Mouse (Mus musculus): ENCODE data around the gene Egfl7. TPM values are rescaled to one million over a fixed set of nuclear protein-coding genes. Genes with fewer than 3 reads are reported as not detected.
A peak's percentile ranks its signal among the peaks of the same experiment; 100 is the strongest.

Gene Egfl7
- polyA plus RNA-seq, 1 experiment from 2014 or later = 121 TPM

GRCm38 (mm10) chr2:26617331-26617730 lies 37.5 kb downstream of the Egfl7 start:
- ATAC-seq (ENCODE audit: insufficient read depth, low FRiP score, low read depth) = no peak
- H3K4me2 ChIP-seq = no peak overlapping the region
- H3K36me3 ChIP-seq = no peaks in the 10 kb centered on the region
- no peaks in the 10 kb centered on the region for H3K9me3 ChIP-seq
- H3K27ac ChIP-seq = no peak overlapping the region
- H3K9ac ChIP-seq = no peak overlapping the region
- no peak overlapping the region for H3K4me3 ChIP-seq (replicated peaks)
- no peaks in the 10 kb centered on the region for H3K4me1 ChIP-seq
- H3K27me3 ChIP-seq (replicated peaks) = no peaks in the 10 kb centered on the region
- WGBS = 69% methylated on average over 6 of the region's 6 CpGs

- Histone ChIP-seq H3K36me3 (no peaks in the 10 kb centered on the region), H3K27ac (no peak overlapping the region), H3K4me2 (no peak overlapping the region), H3K4me3 (replicated peaks) (no peak overlapping the region), H3K9me3 (no peaks in the 10 kb centered on the region), H3K9ac (no peak overlapping the region), H3K27me3 (replicated peaks) (no peaks in the 10 kb centered on the region), H3K4me1 (no peaks in the 10 kb centered on the region)
- no peak for ATAC-seq (ENCODE audit: insufficient read depth, low FRiP score, low read depth)
- WGBS = 49% methylated on average over 7 of the region's 7 CpGs
These were observed 38.1 kb downstream of the Egfl7 start for GRCm38 (mm10) chr2:26617928-26618327.

GRCm38 (mm10) chr2:26621246-26621645 lies 41.4 kb downstream of the Egfl7 start:
- H3K4me2 ChIP-seq = no peak overlapping the region
- WGBS = 37% methylated on average over 2 of the region's 2 CpGs
- no peak overlapping the region for H3K27ac ChIP-seq
- H3K9ac ChIP-seq = no peak overlapping the region
- H3K27me3 ChIP-seq (replicated peaks) = no peaks in the 10 kb centered on the region
- H3K4me3 ChIP-seq (replicated peaks) = no peak overlapping the region
- no peaks in the 10 kb centered on the region for H3K9me3 ChIP-seq
- H3K36me3 ChIP-seq = no peaks in the 10 kb centered on the region
- no peak; the same call in 1 of the 2 replicates for ATAC-seq (ENCODE audit: insufficient read depth, low FRiP score, low read depth)
- no peaks in the 10 kb centered on the region for H3K4me1 ChIP-seq

- Histone ChIP-seq H3K36me3 (no peaks in the 10 kb centered on the region), H3K9ac (no peak overlapping the region), H3K27me3 (replicated peaks) (no peaks in the 10 kb centered on the region), H3K4me3 (replicated peaks) (no peak overlapping the region), H3K9me3 (no peaks in the 10 kb centered on the region), H3K4me1 (no peaks in the 10 kb centered on the region), H3K4me2 (no peak overlapping the region), H3K27ac (no peak overlapping the region)
- 59% methylated on average over 5 of the region's 5 CpGs for WGBS
- no peak for ATAC-seq (ENCODE audit: insufficient read depth, low FRiP score, low read depth)
These were observed 43.2 kb downstream of the Egfl7 start for GRCm38 (mm10) chr2:26622984-26623383.

GRCm38 (mm10) chr2:26625419-26625818 lies 45.6 kb downstream of the Egfl7 start:
- H3K9ac ChIP-seq = no peak overlapping the region
- no peaks in the 10 kb centered on the region for H3K36me3 ChIP-seq
- no peaks in the 10 kb centered on the region for H3K9me3 ChIP-seq
- H3K4me1 ChIP-seq = peaks cover 15% of the 10 kb centered on the region
- H3K4me2 ChIP-seq = no peak overlapping the region
- no peak overlapping the region for H3K4me3 ChIP-seq (replicated peaks)
- no peak for ATAC-seq (ENCODE audit: insufficient read depth, low FRiP score, low read depth)
- no peak overlapping the region for H3K27ac ChIP-seq
- 75% methylated on average over 3 of the region's 3 CpGs for WGBS
- H3K27me3 ChIP-seq (replicated peaks) = no peaks in the 10 kb centered on the region

- peaks cover 15% of the 10 kb centered on the region for H3K4me1 ChIP-seq
- H3K27me3 ChIP-seq (replicated peaks) = no peaks in the 10 kb centered on the region
- no peak overlapping the region for H3K4me2 ChIP-seq
- no peak overlapping the region for H3K4me3 ChIP-seq (replicated peaks)
- no peak for ATAC-seq (ENCODE audit: insufficient read depth, low FRiP score, low read depth)
- 74% methylated on average over 3 of the region's 3 CpGs for WGBS
- no peak overlapping the region for H3K9ac ChIP-seq
- no peaks in the 10 kb centered on the region for H3K36me3 ChIP-seq
- no peaks in the 10 kb centered on the region for H3K9me3 ChIP-seq
- H3K27ac ChIP-seq = no peak overlapping the region
These were observed 46.3 kb downstream of the Egfl7 start for GRCm38 (mm10) chr2:26626081-26626480.

- Histone ChIP-seq H3K36me3 (no peaks in the 10 kb centered on the region), H3K4me3 (replicated peaks) (peak within 1 kb of the TSS; percentile 67), H3K27me3 (replicated peaks) (no peaks in the 10 kb centered on the region), H3K4me1 (peaks cover 15% of the 10 kb centered on the region), H3K9me3 (no peaks in the 10 kb centered on the region), H3K9ac (peak within 1 kb of the TSS; percentile 75), H3K27ac (peak within 1 kb of the TSS; percentile 28; the same call in 1 of the 2 replicates), H3K4me2 (peak within 1 kb of the TSS; percentile 96)
- peak; percentile 45 for ATAC-seq (ENCODE audit: insufficient read depth, low FRiP score, low read depth)
- 1% methylated on average over 70 of the region's 70 CpGs for WGBS
These were observed 48.3 kb downstream of the Egfl7 start, which contains the start of gene Fam69b for GRCm38 (mm10) chr2:26627921-26628739. TSS of gene Fam69b (plus strand) at chr2:26628457.

- H3K27ac ChIP-seq = peak overlapping the region; percentile 28; the same call in 1 of the 2 replicates
These were observed 49.1 kb downstream of the Egfl7 start for GRCm38 (mm10) chr2:26628792-26629437.

GRCm38 (mm10) chr2:26632541-26633395 lies 53.0 kb downstream of the Egfl7 start:
- no peak for ATAC-seq (ENCODE audit: insufficient read depth, low FRiP score, low read depth)
- Histone ChIP-seq H3K4me2 (no peak overlapping the region), H3K27me3 (replicated peaks) (no peaks in the 10 kb centered on the region), H3K27ac (no peak overlapping the region), H3K9me3 (no peaks in the 10 kb centered on the region), H3K4me3 (replicated peaks) (no peak overlapping the region), H3K36me3 (peaks cover 34% of the 10 kb centered on the region), H3K9ac (no peak overlapping the region), H3K4me1 (peaks cover 23% of the 10 kb centered on the region)
- 76% methylated on average over 16 of the region's 16 CpGs for WGBS

More at GRCm38 (mm10) chr2:26628792-26629437, 49.1 kb downstream of the Egfl7 start:
- Histone ChIP-seq H3K4me2 (peak overlapping the region; percentile 96), H3K27me3 (replicated peaks) (no peaks in the 10 kb centered on the region), H3K9me3 (no peaks in the 10 kb centered on the region), H3K9ac (peak overlapping the region; percentile 75), H3K4me3 (replicated peaks) (peak overlapping the region; percentile 67), H3K4me1 (peaks cover 15% of the 10 kb centered on the region), H3K36me3 (0 out of 2 replicates have a peak, but pooled peaks cover under 1% of the 10 kb centered on the region)
- 0 out of 2 replicates have a peak, but pooled peaks have one; percentile 18 for ATAC-seq (ENCODE audit: insufficient read depth, low FRiP score, low read depth)
- WGBS = 24% methylated on average over 5 of the region's 5 CpGs

- Histone ChIP-seq H3K36me3 (peaks cover 39% of the 10 kb centered on the region), H3K27ac (no peak overlapping the region), H3K27me3 (replicated peaks) (no peaks in the 10 kb centered on the region), H3K4me2 (no peak overlapping the region), H3K9ac (no peak overlapping the region), H3K4me1 (peaks cover 28% of the 10 kb centered on the region), H3K4me3 (replicated peaks) (no peak overlapping the region), H3K9me3 (no peaks in the 10 kb centered on the region)
- WGBS = 71% methylated on average over 4 of the region's 4 CpGs
- no peak for ATAC-seq (ENCODE audit: insufficient read depth, low FRiP score, low read depth)
These were observed 54.2 kb downstream of the Egfl7 start for GRCm38 (mm10) chr2:26633953-26634530.
